Mouse (Mus musculus) kidney, adult 9 months (tissue): ENCODE results near the gene Espl1.
A peak's percentile ranks its signal among the peaks of the same experiment; 100 is the strongest.

Experiments used
- DNase-seq: peaks from one replicate; pipeline ENCODE4 v3.0.0; 2022

Gene Espl1

DNA sequence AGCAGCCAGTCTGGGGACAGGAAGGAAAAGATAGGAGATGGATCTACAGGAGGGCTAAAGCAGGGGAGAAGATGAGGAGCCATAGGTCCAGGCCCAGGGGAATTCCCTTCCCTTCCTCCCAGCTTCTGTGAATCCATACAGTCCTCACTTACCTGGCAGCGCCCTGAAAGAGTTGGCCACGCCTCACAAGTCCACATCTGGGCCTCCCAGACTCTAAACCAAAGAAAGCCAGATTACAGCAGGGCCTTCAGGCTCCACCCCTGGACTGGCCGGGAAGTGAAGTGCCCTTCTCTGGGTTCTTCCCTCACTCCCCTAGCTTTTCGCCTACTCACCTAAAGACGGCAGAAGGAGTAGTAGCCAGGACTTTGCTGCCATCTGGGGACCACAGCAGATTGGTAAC lies 43.5 kb downstream of the Espl1 start:
- no peak for DNase-seq

DNA sequence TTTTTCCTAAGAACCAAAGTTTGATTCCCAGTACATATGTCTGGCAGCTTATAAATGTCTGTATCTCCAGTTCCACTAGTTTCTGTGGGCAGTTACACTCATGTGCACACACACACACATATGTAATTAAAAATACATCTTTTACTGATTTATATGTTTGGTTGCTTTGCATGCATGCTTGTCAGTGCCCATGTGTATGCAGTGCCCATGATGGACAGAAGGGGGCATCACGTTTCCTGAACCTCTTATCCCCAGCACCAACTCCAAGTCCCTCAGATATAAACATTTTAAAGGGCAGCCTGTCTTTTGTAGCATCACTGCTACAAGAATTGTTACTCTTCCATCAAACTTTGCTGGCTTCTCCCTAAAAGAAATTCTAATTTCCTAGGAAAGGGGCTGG lies 45.5 kb downstream of the Espl1 start:
- DNase-seq, result peak; percentile 73

DNA sequence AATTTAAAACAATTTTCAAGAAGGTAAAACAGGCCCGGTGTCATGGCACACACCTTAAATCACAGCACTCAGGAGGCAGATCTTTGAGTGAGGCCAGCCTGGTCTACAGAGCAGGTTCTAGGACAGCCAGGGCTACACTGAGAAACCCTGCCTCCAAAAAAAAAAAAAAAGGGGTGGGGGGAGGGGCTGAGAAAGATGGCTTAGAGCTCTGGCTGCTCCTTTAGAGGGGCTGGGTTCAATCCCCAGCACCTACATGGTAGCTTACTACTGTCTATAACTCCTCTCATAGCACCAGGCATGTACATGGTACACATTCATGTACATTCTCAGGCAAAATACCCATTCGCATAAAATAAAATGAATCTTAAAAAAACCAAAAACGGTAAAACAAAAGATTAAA lies 48.4 kb downstream of the Espl1 start:
- no peak for DNase-seq

DNA sequence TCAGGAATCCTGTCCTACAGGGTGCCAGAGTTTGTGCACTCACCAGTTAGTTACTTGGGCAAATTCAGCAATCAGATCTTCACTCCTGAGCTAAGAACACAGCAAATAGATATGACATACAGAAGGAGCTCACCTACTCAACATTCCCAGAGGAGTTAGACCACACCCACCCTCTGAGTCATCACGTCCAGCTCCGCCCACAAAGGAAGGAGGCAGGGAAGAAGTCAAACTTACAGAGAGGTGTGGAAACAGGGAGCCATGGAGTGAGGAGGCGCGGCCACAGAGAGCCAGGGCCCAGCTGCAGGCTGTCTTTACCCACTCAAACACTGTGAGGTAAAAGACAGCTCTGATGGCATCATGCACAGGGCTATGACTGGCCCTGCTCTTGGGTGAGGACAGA lies 50.4 kb downstream of the Espl1 start:
- DNase-seq, result no peak

DNA sequence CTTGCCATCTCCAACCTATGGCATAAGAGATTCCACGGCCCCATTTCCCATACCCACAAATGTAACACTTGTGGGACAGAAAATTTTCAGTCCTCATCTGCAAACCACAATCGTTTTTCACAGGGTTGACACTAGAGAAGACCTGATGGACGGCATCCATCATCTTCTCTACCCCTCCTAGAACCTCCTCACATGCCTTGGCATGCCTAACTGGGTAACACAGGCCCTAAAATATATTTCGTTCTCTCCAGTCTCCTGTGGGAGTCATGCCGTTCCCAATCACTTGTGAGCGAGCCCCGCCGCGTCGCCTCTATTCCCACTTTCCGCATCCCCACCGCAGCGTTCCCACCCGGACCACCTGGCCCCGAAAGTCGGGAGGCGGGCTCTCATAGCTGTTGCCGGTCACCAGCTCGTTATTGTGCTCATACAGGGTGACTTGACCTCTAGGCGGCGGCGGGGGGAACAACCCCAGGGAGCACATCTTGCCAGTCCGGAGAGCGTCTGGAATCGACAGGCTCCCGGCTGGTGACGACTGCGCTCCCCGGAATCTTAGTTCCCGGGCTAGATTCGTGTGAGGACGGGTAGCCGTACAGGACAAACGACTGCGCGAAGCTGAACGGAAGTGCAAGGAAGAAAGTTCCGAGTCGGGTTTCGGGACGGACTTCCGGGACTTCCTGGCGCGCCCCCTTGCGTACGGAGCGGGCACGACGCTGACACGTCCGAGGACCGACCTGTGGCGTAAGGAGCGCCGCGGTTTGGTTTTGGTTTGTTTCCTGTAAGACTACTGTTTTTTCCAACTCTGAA lies 54.3 kb downstream of the Espl1 start, which contains the start of gene Aaas:
Gene Aaas (minus strand): TSS at position 634 of the 804 bp plus-strand sequence.
- DNase-seq, result peak; percentile 96

DNA sequence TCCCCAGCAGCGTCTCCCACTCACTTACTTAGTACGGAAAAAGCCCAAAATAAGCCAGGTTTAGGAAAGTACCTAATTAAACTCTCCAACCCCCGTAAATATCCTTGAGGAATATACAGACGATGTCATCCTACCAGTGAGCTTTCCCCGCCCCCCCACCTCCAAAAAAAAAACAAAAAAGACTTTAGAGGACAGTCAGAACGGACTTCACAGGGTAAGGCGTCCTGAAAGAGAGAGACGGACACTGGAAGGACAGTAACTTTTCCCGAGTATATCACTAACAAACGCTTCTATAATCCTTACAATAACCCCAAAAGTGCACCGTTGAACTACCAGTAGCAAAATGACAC lies 54.9 kb downstream of the Espl1 start:
- DNase-seq, result no peak

DNA sequence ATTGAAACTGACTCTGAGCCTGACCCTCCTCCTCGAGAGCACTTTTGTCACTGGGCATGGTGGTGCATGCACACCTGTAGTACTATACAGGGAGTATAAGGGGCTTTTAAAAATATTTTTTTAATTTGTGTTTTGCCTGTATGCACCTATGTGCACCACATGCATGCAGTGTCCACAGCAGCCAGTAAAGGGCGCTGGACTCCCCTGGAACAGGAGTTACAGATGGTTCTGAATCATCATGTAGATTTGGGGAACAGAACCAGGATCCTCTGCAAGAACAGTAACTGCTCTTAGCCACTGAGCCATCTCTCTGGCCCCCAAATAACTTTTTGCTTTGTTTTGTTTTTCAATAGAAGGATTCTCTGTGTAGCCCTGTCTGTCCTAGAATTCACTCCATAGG lies 56.1 kb downstream of the Espl1 start:
- no peak for DNase-seq

DNA sequence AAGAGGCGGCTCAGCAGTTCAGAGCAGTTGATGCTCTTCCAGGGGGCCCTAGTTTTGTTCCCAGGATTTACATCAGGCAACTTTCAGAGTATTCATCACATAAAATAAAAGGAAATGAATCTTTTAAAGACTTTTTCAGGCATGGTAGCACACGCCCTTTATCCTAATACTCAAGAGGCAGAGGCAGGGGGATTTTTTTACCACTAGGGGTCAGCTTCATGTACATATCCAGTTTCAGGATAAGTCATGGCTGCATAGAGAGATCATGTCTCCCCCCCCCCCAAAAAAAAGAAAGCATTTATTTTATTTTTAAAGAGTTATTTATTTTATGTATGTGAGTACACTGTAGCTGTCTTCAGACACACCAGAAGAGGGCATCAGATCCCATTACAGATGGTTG lies 57.9 kb downstream of the Espl1 start:
- no peak for DNase-seq

DNA sequence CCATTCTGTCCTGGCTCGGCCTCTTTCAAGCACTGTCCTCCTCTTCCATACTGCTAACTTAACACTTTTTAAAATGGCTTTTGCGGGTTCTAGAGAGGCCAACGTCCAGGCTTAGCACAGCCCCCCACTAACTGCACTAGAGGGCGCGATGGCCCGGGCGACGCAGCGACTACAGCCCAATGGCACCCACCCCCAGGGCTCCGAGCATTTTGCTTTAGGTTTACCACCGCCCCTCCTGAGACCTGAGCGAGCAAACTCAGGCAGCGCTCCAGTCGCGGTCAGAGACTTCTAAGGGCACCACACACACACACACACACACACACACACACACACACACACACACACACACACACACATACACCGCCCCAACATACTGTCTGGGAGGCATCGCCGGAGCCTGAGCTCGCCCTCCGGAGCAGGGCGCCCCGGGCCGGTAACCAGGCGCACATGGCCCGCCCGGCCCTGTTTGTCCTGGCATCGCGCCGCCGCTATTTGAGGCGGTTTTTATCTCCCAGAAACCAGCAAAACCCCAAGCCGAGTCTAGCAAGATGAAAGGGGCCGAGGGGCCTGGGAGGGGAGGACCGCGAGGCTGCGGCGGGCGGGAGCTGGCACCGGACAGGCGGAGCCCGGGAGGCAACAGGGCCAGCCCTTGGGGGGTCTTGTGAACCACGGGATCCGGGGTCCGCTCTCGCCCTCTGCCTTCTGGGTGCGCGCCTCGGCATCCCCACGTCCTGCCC lies 59.2 kb downstream of the Espl1 start:
- DNase-seq, result peak; percentile 53

DNA sequence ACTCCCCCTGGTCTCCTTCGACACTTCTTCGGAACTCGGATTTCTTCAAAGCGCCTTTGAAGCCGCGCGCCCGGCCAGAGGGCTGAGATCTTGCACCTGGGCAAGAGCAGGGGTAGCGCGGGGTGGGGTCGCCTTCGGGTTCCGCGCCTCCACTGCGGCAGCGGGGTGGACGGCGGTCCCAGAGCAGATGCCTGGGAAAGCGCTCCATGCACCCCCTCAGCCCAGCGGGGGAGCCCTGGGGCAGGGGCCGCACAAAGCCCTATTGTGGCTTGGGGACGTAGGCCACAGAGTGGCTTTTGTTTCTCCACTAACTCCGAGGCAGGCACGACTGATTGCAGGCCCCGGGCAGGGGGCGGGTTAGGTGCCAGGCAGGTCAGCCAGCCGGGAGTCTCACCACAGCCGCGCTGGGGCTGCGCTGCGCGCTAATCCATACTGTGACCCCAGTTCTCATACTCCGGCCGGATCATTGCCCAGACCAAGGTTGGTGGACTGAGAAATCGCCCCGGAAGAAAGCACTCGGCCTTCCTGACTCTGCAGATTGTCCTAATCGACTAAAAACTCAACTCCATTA lies 59.9 kb downstream of the Espl1 start:
- DNase-seq, result peak; percentile 73

DNA sequence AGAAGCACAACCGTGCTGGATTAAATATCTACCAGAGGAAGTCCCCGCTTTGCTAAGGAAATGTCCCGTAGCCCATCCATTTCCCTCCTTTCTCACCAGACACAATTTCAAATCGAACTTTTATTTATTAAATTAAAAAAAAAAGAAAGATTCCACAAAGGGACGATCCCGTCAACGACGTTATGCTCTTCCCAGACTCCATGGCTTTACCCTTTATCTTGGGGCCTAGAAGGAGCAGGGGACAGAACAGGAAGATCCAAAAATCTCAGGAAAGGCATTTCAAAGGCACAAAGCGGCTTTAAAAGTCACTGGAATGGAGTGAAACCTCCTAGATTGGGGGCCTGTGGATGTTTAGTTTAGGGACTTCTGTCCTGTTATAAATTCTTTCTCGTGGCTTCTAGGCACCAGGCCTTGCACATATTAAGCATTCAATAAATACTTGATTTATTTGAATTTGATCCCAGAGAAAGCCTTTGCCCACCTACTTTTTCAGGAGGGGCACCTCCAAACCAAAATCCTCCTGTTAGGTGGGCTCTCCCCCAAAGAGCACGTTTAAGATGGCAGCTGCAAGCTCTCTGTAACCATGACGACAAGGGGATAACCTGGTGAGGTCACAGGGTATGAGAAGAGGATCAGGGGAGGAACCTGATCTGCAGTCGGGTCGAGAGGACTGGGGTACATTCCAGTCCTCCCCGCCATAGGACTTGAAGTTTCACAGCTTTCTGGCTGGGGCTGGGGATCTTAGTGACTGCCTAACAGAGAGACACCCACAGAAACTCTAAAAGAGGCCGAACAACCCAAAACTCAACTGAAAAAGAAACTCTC lies 60.6 kb downstream of the Espl1 start:
- DNase-seq, result no peak

DNA sequence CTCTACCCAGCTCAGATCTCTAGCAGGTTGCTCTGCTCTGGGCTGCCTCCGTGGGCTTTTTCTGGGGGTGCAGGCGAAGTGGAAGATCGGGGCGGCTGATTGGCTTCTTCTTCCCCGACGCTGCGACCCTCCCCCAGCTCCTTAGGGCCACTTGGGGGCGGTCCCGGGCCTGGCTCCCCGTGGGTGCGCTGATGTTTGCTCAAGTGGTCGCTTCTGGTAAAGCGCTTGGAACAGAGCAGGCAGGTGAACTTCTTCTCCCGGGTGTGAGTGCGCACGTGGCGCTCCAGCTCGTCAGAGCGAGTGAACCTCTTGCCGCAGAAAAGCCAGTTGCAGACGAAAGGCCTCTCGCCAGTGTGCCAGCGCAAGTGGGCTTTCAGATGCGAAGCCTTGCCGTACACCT lies 62.1 kb downstream of the Espl1 start:
- DNase-seq, result no peak

DNA sequence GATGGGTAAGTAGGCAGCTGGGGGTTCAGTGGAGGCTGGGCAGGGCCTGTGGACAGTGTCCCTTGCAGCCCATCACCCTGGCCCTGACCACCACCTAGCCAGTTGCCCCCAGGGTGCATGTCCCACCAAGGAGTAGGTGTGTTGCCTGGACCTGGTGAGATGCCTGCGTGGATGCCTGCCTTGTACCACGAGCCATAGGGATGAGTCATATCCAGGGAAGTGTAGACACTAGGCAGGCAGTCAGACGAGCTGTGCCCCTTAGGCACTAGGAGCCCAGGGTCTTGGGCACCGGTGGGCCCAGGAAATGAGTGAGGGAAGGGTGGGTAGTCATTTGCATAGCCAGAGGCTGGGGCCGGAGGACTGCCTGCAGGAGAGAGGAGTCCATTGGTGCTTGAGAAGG lies 62.8 kb downstream of the Espl1 start:
- no peak for DNase-seq

DNA sequence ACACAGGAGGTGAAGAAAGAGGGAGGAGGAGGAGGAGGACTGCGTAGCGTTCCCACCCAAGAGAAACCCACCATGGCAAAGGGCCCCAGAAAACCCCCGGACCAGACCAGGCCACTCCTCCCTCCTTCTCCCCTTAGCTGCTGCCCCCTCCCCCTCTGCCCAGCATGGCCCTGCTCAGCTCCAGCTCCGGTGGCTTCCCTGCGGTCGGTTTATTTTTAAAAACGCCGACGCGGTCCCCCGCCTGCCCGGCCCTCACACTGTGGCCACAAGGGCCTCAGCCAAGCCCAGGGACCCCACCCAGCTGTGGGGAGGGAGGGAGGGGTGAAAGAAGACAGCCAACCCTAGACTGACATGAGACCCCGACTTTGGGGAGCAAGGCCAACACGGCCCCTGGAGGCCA lies 66.6 kb downstream of the Espl1 start:
- no peak for DNase-seq

DNA sequence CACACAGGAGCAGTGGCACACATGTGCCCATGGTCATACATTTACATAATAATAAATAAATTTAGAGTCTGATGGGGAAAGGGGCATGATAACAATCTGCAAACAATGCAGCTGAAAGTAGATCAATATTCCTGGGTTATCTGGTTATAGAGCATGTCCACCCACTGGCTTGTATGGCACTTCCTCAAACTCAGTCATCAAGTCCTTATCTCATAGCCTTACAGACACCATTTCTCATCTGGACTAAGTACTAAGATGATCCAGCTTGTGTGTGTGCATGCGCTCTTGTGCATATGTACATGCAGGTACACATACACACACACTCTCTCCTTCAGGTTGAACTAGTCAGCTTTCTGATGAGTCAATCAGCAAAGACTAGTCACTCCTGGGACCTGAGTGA lies 68.6 kb downstream of the Espl1 start:
- DNase-seq, result no peak

DNA sequence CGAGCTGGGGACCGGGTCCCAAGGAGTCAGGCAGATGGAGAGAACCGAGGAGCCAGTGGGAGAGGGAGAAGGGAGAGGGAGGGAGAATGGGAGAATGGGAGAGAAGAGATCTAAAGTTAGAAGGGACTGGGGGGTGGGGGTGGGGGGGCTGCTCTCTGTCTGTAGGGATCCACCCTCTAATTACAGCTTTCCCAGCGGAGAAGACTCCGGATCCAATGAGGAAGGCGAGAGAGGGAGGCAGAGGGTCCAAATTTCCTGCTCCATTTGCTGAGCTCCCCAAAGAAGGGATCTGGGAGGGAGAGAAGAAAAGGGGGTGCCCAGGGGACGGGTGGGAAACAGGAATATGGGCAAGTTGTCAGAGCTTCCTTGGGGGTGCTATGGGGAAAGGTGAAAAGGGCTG lies 70.2 kb downstream of the Espl1 start:
- no peak for DNase-seq

DNA sequence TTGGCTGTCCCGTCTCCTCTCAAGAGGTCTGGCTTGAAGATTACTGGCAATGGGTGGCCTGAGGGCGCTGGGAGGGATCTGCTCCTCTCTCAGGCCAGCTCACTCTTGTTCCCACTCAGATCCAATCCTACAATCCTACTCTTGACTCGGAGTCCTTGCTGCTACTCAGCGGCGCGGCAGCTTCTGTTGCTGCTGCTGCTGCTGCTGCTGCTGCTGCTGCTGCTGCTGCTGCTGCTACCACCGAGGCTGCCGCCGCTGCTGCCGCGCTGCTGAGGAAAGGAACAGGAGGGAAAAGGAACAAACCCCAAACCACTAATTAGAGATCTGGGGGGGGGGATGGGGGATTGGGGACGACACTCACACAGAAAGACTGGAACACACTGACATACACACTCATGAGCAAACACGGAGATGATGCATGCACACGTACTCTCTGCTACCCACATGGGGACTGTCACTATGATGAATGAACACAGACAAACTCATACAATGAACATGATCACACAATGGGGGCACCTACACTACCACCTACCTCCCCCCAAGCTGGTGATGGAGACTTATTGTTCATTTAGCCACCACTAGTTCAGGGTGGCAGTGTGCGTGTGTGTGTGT lies 70.8 kb downstream of the Espl1 start, which contains the start of gene Sp7:
Gene Sp7 (minus strand): TSS at position 450 of the 612 bp plus-strand sequence.
- no peak for DNase-seq

DNA sequence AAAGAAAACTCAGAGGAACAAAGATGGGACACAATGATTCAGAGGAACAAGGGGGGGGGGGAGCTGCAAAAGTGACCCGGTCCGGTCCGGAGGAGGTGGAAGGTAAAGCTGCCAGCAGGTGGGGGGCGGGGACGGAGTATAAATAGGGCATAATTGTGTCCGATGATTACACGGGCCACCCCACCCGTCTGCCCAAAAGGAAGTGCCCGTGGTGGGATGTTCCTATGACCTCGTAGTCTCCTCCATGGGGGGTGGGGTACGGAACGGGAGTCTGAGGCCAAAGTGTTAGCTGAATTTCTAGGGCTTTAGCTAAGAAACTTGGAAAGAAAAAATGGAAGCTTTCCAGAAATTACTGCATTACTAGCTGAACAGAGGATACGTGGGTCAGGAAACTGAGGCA lies 73.9 kb downstream of the Espl1 start:
- no peak for DNase-seq

DNA sequence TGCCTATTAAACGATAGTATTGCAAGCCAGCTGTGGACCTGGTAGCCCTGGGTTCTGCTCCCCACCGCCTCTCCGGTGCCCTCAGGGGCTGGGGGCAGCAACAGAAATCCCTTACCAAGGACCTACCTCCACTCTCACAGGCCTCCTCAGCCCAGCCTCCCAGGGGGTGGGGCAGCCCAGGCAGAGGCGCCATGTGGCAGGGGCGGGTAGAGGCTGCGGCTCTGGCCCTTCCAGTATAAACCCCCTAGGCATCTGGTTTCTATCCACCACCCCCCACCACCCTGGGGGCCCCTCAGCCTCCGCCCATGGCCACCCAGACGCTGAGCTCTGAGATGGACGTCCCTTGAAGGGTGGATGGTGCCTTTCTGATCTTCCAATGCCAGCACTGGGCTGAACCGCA lies 74.7 kb downstream of the Espl1 start:
- no peak for DNase-seq
